ENCODE assay signal across 8 mouse cellular contexts in genomic region chr12:41024512-41024911, GRCm38 (mm10). TPM values are rescaled to one million over a fixed set of nuclear protein-coding genes. Genes with fewer than 3 reads are reported as not detected.
DNase-seq lines count a peak whose midpoint lies in the region; ATAC-seq and TF ChIP-seq lines count a peak whose summit lies in the region.

No protein-coding gene starts in this region.

- DNase-seq in lung, postnatal 0 days (ENCODE audit: low spot score), result no peak
- DNase-seq in lung, postnatal 36 days, result no peak
- peak; percentile 15 for DNase-seq in forebrain, embryonic 10.5 days (ENCODE audit: extremely low spot score, low spot score)
- DNase-seq in cerebellum, adult 11-12 months, result no peak
- DNase-seq in gastrocnemius, adult 18-20 months (ENCODE audit: low spot score), result no peak
- no peak for DNase-seq in thymus, postnatal 10 days (ENCODE audit: low spot score in 2 of 2)

- H3K9me3 ChIP-seq in lung, postnatal 0 days (ENCODE audit: low read length), result no peaks in the 10 kb centered on the region
- no peaks in the 10 kb centered on the region for H3K9me3 ChIP-seq in forebrain, embryonic 10.5 days
- peaks cover 4% of the 10 kb centered on the region; the same call in 1 of the 2 replicates for H3K9me3 ChIP-seq in limb, embryonic 12.5 days
- no peaks in the 10 kb centered on the region for H3K9me3 ChIP-seq in stomach, embryonic 15.5 days

- H3K27ac ChIP-seq in lung, postnatal 0 days (ENCODE audit: low read length), result no peak overlapping the region
- H3K27ac ChIP-seq in forebrain, embryonic 10.5 days, result peak overlapping the region; percentile 91
- no peak overlapping the region for H3K27ac ChIP-seq in limb, embryonic 12.5 days
- H3K27ac ChIP-seq in stomach, embryonic 15.5 days, result peak overlapping the region; percentile 68; the same call in 1 of the 2 replicates

- no peaks in the 10 kb centered on the region for H3K27me3 ChIP-seq in lung, postnatal 0 days (replicated peaks; ENCODE audit: insufficient read depth, low read length)
- H3K27me3 ChIP-seq in forebrain, embryonic 10.5 days (ENCODE audit: poor library complexity, severe bottlenecking), result no peaks in the 10 kb centered on the region
- H3K27me3 ChIP-seq in limb, embryonic 12.5 days, result no peaks in the 10 kb centered on the region
- H3K27me3 ChIP-seq in stomach, embryonic 15.5 days (replicated peaks), result no peaks in the 10 kb centered on the region

- no peaks in the 10 kb centered on the region for H3K36me3 ChIP-seq in lung, postnatal 0 days (ENCODE audit: insufficient read depth, low read length)
- H3K36me3 ChIP-seq in forebrain, embryonic 10.5 days (replicated peaks), result no peaks in the 10 kb centered on the region
- H3K36me3 ChIP-seq in limb, embryonic 12.5 days, result no peaks in the 10 kb centered on the region
- no peaks in the 10 kb centered on the region for H3K36me3 ChIP-seq in stomach, embryonic 15.5 days

- H3K9ac ChIP-seq in lung, postnatal 0 days (replicated peaks; ENCODE audit: low read depth), result peak overlapping the region; percentile 41
- peak overlapping the region; percentile 73 for H3K9ac ChIP-seq in limb, embryonic 12.5 days (replicated peaks)
- peak overlapping the region; percentile 85 for H3K9ac ChIP-seq in stomach, embryonic 15.5 days

- no peak for ATAC-seq in lung, postnatal 0 days
- no peak for ATAC-seq in limb, embryonic 12.5 days (ENCODE audit: insufficient number of reproducible peaks, insufficient read depth, low FRiP score, low TSS enrichment, low read depth)
- ATAC-seq in stomach, embryonic 15.5 days (ENCODE audit: insufficient read depth, low FRiP score, low read depth), result 0 out of 2 replicates have a peak, but pooled peaks have one; percentile 5

- H3K4me3 ChIP-seq in lung, postnatal 0 days (ENCODE audit: low read depth, low read length), result peak overlapping the region; percentile 47
- H3K4me3 ChIP-seq in forebrain, embryonic 10.5 days, result peak overlapping the region; percentile 77
- peak overlapping the region; percentile 68 for H3K4me3 ChIP-seq in limb, embryonic 12.5 days (replicated peaks)
- H3K4me3 ChIP-seq in stomach, embryonic 15.5 days (replicated peaks), result peak overlapping the region; percentile 79

- peak overlapping the region; percentile 66 for H3K4me2 ChIP-seq in lung, postnatal 0 days (replicated peaks; ENCODE audit: low read depth, low read length)
- peak overlapping the region; percentile 76 for H3K4me2 ChIP-seq in limb, embryonic 12.5 days
- peak overlapping the region; percentile 85 for H3K4me2 ChIP-seq in stomach, embryonic 15.5 days

- TF ChIP-seq EP300 in lung, postnatal 0 days (IDR thresholded peaks at IDR 0.05), result no peak

- WGBS in lung, postnatal 0 days, result 7% methylated on average over 9 of the region's 9 CpGs
- WGBS in forebrain, embryonic 10.5 days, result 22% methylated on average over 9 of the region's 9 CpGs
- WGBS in limb, embryonic 12.5 days, result 18% methylated on average over 9 of the region's 9 CpGs
- WGBS in stomach, embryonic 15.5 days, result 11% methylated on average over 9 of the region's 9 CpGs

- H3K4me1 ChIP-seq in lung, postnatal 0 days (ENCODE audit: insufficient read depth, low read depth, low read length), result peaks cover 4% of the 10 kb centered on the region; the same call in 1 of the 2 replicates
- H3K4me1 ChIP-seq in forebrain, embryonic 10.5 days, result peaks cover 9% of the 10 kb centered on the region
- H3K4me1 ChIP-seq in limb, embryonic 12.5 days (replicated peaks), result no peaks in the 10 kb centered on the region; the same call in 1 of the 2 replicates
- no peaks in the 10 kb centered on the region for H3K4me1 ChIP-seq in stomach, embryonic 15.5 days

- TF ChIP-seq CTCF in lung, postnatal 0 days (IDR thresholded peaks at IDR 0.05), result no peak

RNA-seq across cellular contexts. Expression of gene Immp2l, which starts 0.6 kb away (rescaled TPM):
- polyA plus RNA-seq in lung, postnatal 0 days (2015; fragmentation: Nextera tagmentation; extraction: Ambion mirVana), result 4.9 and 5.2 TPM in 2 replicates
- polyA plus RNA-seq in forebrain, embryonic 10.5 days (2016; fragmentation: Nextera tagmentation; extraction: Ambion mirVana), result 8.6 and 10.4 TPM in 2 replicates
- polyA plus RNA-seq in limb, embryonic 12.5 days (2016; fragmentation: Nextera tagmentation; extraction: Ambion mirVana), result 11.3 and 14.1 TPM in 2 replicates
- polyA plus RNA-seq in stomach, embryonic 15.5 days (2015; fragmentation: Nextera tagmentation; extraction: Ambion mirVana), result 15.6 and 23.6 TPM in 2 replicates
- 10 to 100 TPM; 10.8 to 12.0 TPM for total RNA-seq in gastrocnemius, adult 18-20 months (2021)

Comparison
In these comparisons a context has a peak if more than half of its experiments do, and no peak if none do; other contexts are left out.
1. H3K27ac ChIP-seq: peak in forebrain, embryonic 10.5 days (single experiment) and stomach, embryonic 15.5 days (single experiment); none in lung, postnatal 0 days (single experiment) and limb, embryonic 12.5 days (single experiment).
2. Peak in every context shown above with its lines, with median percentiles within 50 percentile points of each other: H3K4me2 ChIP-seq, H3K4me3 ChIP-seq and H3K9ac ChIP-seq.